Mouse (Mus musculus) kidney, embryonic 15.5 days (tissue): ENCODE measurements at regions not wholly inside any gene's neighbourhood (a gene's known extent, or its start where the extent isn't known, plus 50 kb on each side); places are given as distances from the start of the nearest gene placed in this dataset.

Experiments
- ATAC-seq: fragments of 200-750 bp; cut with Nextera tagmentation; replicated peaks from 2 replicates; pipeline ENCODE4 v1.8.0; 2017; ENCODE audit warnings: moderate TSS enrichment; ENCODE audit not compliant: low FRiP score
- H3K27ac ChIP-seq: fragments of 300-500 bp; sonication (generic); 2 replicates; pipeline ENCODE4 v1.5.1; 2015; ENCODE audit warnings: mild to moderate bottlenecking, inconsistent platforms
- H3K27me3 ChIP-seq: fragments of 300-500 bp; sonication (generic); 2 replicates; pipeline ENCODE4 v1.6.1; 2015; ENCODE audit warnings: inconsistent platforms
- H3K36me3 ChIP-seq: fragments of 300-500 bp; sonication (generic); 2 replicates; pipeline ENCODE4 v1.6.1; 2015; ENCODE audit warnings: inconsistent platforms
- H3K4me1 ChIP-seq: fragments of 300-500 bp; sonication (generic); 2 replicates; pipeline ENCODE4 v1.6.1; 2015; ENCODE audit warnings: inconsistent platforms
- H3K4me2 ChIP-seq: fragments of 300-500 bp; sonication (generic); 2 replicates; pipeline ENCODE4 v1.6.1; 2015; ENCODE audit warnings: moderate library complexity, mild to moderate bottlenecking, inconsistent platforms
- H3K4me3 ChIP-seq: fragments of 300-500 bp; sonication (generic); replicated peaks from 2 replicates; pipeline ENCODE4 v1.5.1; 2015; ENCODE audit warnings: mild to moderate bottlenecking, inconsistent platforms
- H3K9ac ChIP-seq: fragments of 300-500 bp; sonication (generic); 2 replicates; pipeline ENCODE4 v1.6.1; 2015; ENCODE audit warnings: mild to moderate bottlenecking, inconsistent platforms
- H3K9me3 ChIP-seq: fragments of 300-500 bp; sonication (generic); replicated peaks from 2 replicates; pipeline ENCODE4 v1.6.1; 2016; ENCODE audit warnings: inconsistent platforms
- WGBS: fragments of 180-500 bp; shearing (Covaris S2); methylation state at CpG from one replicate; pipeline ENCODE4 v1.1.7; 2015; ENCODE audit warnings: mixed read lengths; 5-methylcytosine and 5-hydroxymethylcytosine counted together

DNA sequence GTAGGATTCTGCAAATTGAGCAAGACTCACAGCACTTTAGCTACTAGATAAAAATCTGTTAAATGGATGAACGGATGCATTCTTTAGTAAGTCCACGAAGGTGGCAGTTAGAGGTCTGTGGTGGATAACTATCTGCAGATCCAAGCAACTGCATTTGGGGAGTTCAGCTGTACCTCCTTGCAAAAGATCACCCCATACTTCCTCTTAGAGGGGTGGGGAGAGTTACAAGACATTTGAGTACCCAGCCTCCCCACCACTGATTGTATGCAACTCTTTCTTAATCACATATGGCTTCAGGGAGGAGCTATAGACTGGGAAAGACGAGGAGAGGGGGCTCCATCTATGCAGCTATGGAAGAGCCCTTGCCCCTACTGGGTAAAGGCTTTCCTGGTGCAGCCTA, 144.1 kb downstream of the Postn start:
- Histone ChIP-seq H3K9ac (no peak overlapping the region), H3K36me3 (no peaks in the 10 kb centered on the region), H3K27me3 (no peaks in the 10 kb centered on the region), H3K9me3 (no peaks in the 10 kb centered on the region), H3K27ac (no peak overlapping the region), H3K4me3 (no peak overlapping the region), H3K4me1 (no peaks in the 10 kb centered on the region), H3K4me2 (no peak overlapping the region)
- no peak for ATAC-seq
- 78% methylated on average over 3 of the region's 3 CpGs for WGBS

GRCm38 (mm10) chr3:54507575-54507974, 146.7 kb downstream of the Postn start:
- Histone ChIP-seq H3K9me3 (no peaks in the 10 kb centered on the region), H3K27ac (no peak overlapping the region), H3K4me3 (no peak overlapping the region), H3K27me3 (no peaks in the 10 kb centered on the region), H3K36me3 (no peaks in the 10 kb centered on the region), H3K9ac (no peak overlapping the region), H3K4me1 (no peaks in the 10 kb centered on the region), H3K4me2 (no peak overlapping the region)
- ATAC-seq: no peak
- WGBS: 83% methylated on average over 1 of the region's 1 CpGs

DNA sequence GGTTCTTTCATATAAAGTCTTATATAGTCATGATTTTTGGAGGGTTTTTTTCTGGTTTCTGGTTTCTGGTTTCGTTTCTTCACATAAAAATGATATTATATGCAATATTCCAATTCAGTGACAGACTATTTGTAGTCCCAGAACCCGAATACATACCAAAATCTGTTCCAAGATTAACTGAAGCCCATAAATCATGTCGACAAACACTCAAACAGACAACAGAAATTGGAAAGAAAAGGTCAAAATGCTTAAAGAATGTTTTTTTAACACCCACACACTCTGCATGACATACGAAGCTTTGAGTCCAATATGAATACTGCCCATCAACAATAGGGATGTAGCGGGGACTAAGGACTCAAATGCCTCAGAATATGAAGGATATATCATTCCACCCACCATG, 148.0 kb downstream of the Postn start:
- 62% methylated on average over 5 of the region's 5 CpGs for WGBS
- H3K27me3 ChIP-seq: no peaks in the 10 kb centered on the region
- H3K4me2 ChIP-seq: no peak overlapping the region
- H3K27ac ChIP-seq: no peak overlapping the region
- H3K9me3 ChIP-seq: no peaks in the 10 kb centered on the region
- H3K36me3 ChIP-seq: no peaks in the 10 kb centered on the region
- H3K4me1 ChIP-seq: no peaks in the 10 kb centered on the region
- H3K9ac ChIP-seq: no peak overlapping the region
- H3K4me3 ChIP-seq: no peak overlapping the region
- no peak for ATAC-seq

DNA sequence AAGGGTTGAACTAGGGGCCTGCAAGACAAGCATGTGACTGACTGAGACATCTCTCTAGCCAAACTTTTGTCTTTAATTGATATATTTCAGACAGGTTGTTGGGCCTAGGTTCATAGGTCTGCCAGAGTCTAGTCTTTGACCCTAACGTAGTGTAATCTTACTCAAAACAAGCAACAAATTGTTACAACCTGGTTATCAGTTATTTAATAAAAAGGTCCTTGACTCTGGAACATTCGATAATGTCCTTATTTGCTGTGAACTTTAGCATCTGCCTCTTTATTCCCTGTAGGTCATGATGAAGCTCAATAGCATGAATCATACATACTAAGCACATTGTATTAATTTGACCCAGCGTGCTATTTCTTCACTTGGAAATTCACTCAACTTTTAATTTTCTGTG, 156.3 kb downstream of the Postn start:
- 85% methylated on average over 3 of the region's 3 CpGs for whole genome bisulfite sequencing
- Histone ChIP-seq H3K4me1 (no peaks in the 10 kb centered on the region), H3K9me3 (0 out of 2 replicates have a peak, but pooled peaks cover 4% of the 10 kb centered on the region), H3K27ac (no peak overlapping the region), H3K36me3 (no peaks in the 10 kb centered on the region), H3K9ac (no peak overlapping the region), H3K4me2 (no peak overlapping the region), H3K4me3 (no peak overlapping the region), H3K27me3 (no peaks in the 10 kb centered on the region)
- ATAC-seq: no peak

- 74% methylated on average over 2 of the region's 2 CpGs for WGBS
- Histone ChIP-seq H3K9ac (no peak overlapping the region), H3K4me3 (no peak overlapping the region), H3K9me3 (0 out of 2 replicates have a peak, but pooled peaks cover 8% of the 10 kb centered on the region), H3K27ac (no peak overlapping the region), H3K27me3 (no peaks in the 10 kb centered on the region), H3K36me3 (no peaks in the 10 kb centered on the region), H3K4me2 (no peak overlapping the region), H3K4me1 (peaks cover 11% of the 10 kb centered on the region)
- no peak for ATAC-seq
Measured at GRCm38 (mm10) chr3:54522716-54523115, 161.8 kb downstream of the Postn start.

- Histone ChIP-seq H3K9ac (no peak overlapping the region), H3K4me2 (no peak overlapping the region), H3K4me1 (peaks cover 11% of the 10 kb centered on the region), H3K9me3 (0 out of 2 replicates have a peak, but pooled peaks cover 3% of the 10 kb centered on the region), H3K36me3 (no peaks in the 10 kb centered on the region), H3K27ac (no peak overlapping the region), H3K27me3 (no peaks in the 10 kb centered on the region), H3K4me3 (no peak overlapping the region)
- no peak for ATAC-seq
- 31% methylated on average over 4 of the region's 4 CpGs for WGBS
Measured at GRCm38 (mm10) chr3:54526618-54527017, 165.7 kb downstream of the Postn start.

GRCm38 (mm10) chr3:54528292-54528691, 164.3 kb upstream of the Supt20 start:
- Histone ChIP-seq H3K4me2 (no peak overlapping the region), H3K36me3 (no peaks in the 10 kb centered on the region), H3K9me3 (0 out of 2 replicates have a peak, but pooled peaks cover 3% of the 10 kb centered on the region), H3K4me1 (peaks cover 11% of the 10 kb centered on the region), H3K27me3 (no peaks in the 10 kb centered on the region), H3K9ac (no peak overlapping the region), H3K4me3 (no peak overlapping the region), H3K27ac (no peak overlapping the region)
- no peak for ATAC-seq
- 84% methylated on average over 3 of the region's 3 CpGs for WGBS

DNA sequence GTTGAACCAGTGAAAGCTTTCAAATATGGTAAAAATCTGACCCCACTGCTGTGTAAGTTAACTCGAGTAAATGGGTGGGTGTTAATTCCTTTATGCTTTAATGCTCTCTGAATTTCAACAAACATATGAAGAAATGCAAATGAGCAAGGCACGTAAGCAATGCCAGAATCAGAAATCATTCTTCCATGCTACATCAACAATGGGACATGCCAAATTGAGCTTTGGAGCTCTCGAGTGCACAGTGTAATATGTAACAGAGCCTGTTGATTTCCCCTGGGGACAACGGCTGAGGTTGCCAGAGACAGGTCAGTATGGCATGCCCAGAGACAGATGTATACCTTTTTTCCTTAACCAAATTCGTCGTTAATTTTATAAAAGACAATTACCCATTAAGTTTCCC, 162.4 kb upstream of the Supt20 start:
- no peak overlapping the region for H3K4me3 ChIP-seq
- no peak overlapping the region for H3K4me2 ChIP-seq
- H3K9me3 ChIP-seq: 0 out of 2 replicates have a peak, but pooled peaks cover 3% of the 10 kb centered on the region
- H3K27me3 ChIP-seq: no peaks in the 10 kb centered on the region
- 65% methylated on average over 6 of the region's 6 CpGs for WGBS
- H3K27ac ChIP-seq: no peak overlapping the region
- H3K36me3 ChIP-seq: no peaks in the 10 kb centered on the region
- no peak overlapping the region for H3K9ac ChIP-seq
- peaks cover 7% of the 10 kb centered on the region for H3K4me1 ChIP-seq
- ATAC-seq: no peak

GRCm38 (mm10) chr3:54535361-54535760, 157.2 kb upstream of the Supt20 start:
- Histone ChIP-seq H3K4me1 (no peaks in the 10 kb centered on the region), H3K27me3 (no peaks in the 10 kb centered on the region), H3K4me2 (no peak overlapping the region), H3K9me3 (no peaks in the 10 kb centered on the region), H3K4me3 (no peak overlapping the region), H3K27ac (no peak overlapping the region), H3K9ac (no peak overlapping the region), H3K36me3 (no peaks in the 10 kb centered on the region)
- no peak for ATAC-seq
- 66% methylated on average over 7 of the region's 7 CpGs for WGBS

GRCm38 (mm10) chr3:54538055-54538454, 154.6 kb upstream of the Supt20 start:
- Histone ChIP-seq H3K4me1 (0 out of 2 replicates have a peak, but pooled peaks cover 4% of the 10 kb centered on the region), H3K9ac (no peak overlapping the region), H3K4me2 (no peak overlapping the region), H3K27ac (peak overlapping the region; percentile 25; the same call in 1 of the 2 replicates), H3K36me3 (no peaks in the 10 kb centered on the region), H3K27me3 (no peaks in the 10 kb centered on the region), H3K9me3 (no peaks in the 10 kb centered on the region), H3K4me3 (no peak overlapping the region)
- WGBS: 12% methylated on average over 3 of the region's 3 CpGs
- no peak for ATAC-seq

GRCm38 (mm10) chr3:54540540-54541080, 152.0 kb upstream of the Supt20 start:
- H3K27me3 ChIP-seq: no peaks in the 10 kb centered on the region
- H3K4me3 ChIP-seq: no peak overlapping the region
- ATAC-seq: no peak; the same call in 1 of the 2 replicates
- no peak overlapping the region for H3K4me2 ChIP-seq
- WGBS: 61% methylated on average over 3 of the region's 3 CpGs
- H3K9me3 ChIP-seq: no peaks in the 10 kb centered on the region
- H3K27ac ChIP-seq: peak overlapping the region; percentile 51; the same call in 1 of the 2 replicates
- H3K4me1 ChIP-seq: 0 out of 2 replicates have a peak, but pooled peaks cover 4% of the 10 kb centered on the region
- H3K9ac ChIP-seq: no peak overlapping the region
- no peaks in the 10 kb centered on the region for H3K36me3 ChIP-seq

DNA sequence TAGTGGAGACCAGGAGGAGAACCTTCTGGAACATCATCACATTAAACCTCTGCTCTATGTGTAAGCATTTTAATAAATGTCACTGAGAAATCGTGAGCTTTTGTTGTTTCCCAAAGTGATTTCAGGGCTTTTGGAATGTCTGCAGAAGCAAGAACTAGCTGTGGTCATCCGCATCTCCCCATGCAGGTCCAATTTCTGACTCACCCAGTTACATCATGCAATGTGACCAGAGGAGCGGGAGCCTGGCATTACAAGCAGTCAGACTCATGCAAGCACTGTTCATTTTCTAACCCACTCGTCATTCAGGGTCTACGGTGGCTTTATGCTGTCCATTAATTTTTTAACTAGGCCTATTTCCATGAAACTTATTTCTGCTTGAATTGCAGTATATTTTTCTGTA, 151.2 kb upstream of the Supt20 start:
- ATAC-seq: no peak
- no peak overlapping the region for H3K4me2 ChIP-seq
- 0 out of 2 replicates have a peak, but pooled peaks cover 4% of the 10 kb centered on the region for H3K4me1 ChIP-seq
- H3K9ac ChIP-seq: no peak overlapping the region
- no peaks in the 10 kb centered on the region for H3K9me3 ChIP-seq
- WGBS: 88% methylated on average over 5 of the region's 5 CpGs
- H3K4me3 ChIP-seq: no peak overlapping the region
- H3K36me3 ChIP-seq: no peaks in the 10 kb centered on the region
- H3K27ac ChIP-seq: no peak overlapping the region
- H3K27me3 ChIP-seq: no peaks in the 10 kb centered on the region

GRCm38 (mm10) chr3:54545393-54545792, 147.2 kb upstream of the Supt20 start:
- Histone ChIP-seq H3K9ac (no peak overlapping the region), H3K4me2 (no peak overlapping the region), H3K36me3 (no peaks in the 10 kb centered on the region), H3K9me3 (no peaks in the 10 kb centered on the region), H3K4me1 (0 out of 2 replicates have a peak, but pooled peaks cover 4% of the 10 kb centered on the region), H3K27me3 (no peaks in the 10 kb centered on the region), H3K27ac (no peak overlapping the region), H3K4me3 (no peak overlapping the region)
- ATAC-seq: no peak
